Mouse (Mus musculus) small intestine, adult 2 months (tissue): ENCODE data around the gene Aqp5. TPM values are rescaled to one million over a fixed set of nuclear protein-coding genes. Genes with fewer than 3 reads are reported as not detected.

Experiments used
- H3K27ac ChIP-seq: fragments of 200-500 bp; 2 replicates; pipeline ENCODE4 v1.5.1; 2012; ENCODE audit warnings: low read depth, low read length, control low read depth, inconsistent platforms; ENCODE audit not compliant: insufficient read depth
- H3K27me3 ChIP-seq: fragments of 200-500 bp; 2 replicates; pipeline ENCODE4 v1.6.1; 2012; ENCODE audit warnings: mild to moderate bottlenecking, moderate library complexity, low read length, inconsistent platforms; ENCODE audit not compliant: control insufficient read depth, insufficient read depth
- H3K36me3 ChIP-seq: fragments of 200-500 bp; 2 replicates; pipeline ENCODE4 v1.6.1; 2012; ENCODE audit warnings: mild to moderate bottlenecking, low read length, control low read depth, inconsistent platforms; ENCODE audit not compliant: control insufficient read depth, insufficient read depth
- H3K4me1 ChIP-seq: fragments of 200-500 bp; 2 replicates; pipeline ENCODE4 v1.6.1; 2012; ENCODE audit warnings: low read length, inconsistent platforms, mixed read lengths; ENCODE audit not compliant: control insufficient read depth, insufficient read depth, insufficient read length
- H3K4me3 ChIP-seq: fragments of 200-500 bp; 2 replicates; pipeline ENCODE4 v1.5.1; 2012; ENCODE audit warnings: low read depth, mild to moderate bottlenecking, control low read depth, inconsistent platforms, low read length, moderate library complexity
- CTCF ChIP-seq: fragments of 200-500 bp; IDR thresholded peaks from 2 replicates; pipeline ENCODE4 v1.5.1; 2012; ENCODE audit warnings: low read depth, mild to moderate bottlenecking, control low read depth, inconsistent platforms, low read length, moderate library complexity, mixed read lengths; ENCODE audit not compliant: insufficient replicate concordance, insufficient read length; ENCODE audit errors: extremely low read depth
- POLR2A ChIP-seq: fragments of 200-500 bp; IDR thresholded peaks from 2 replicates; pipeline ENCODE4 v1.6.1; 2012; ENCODE audit warnings: low read depth, mild to moderate bottlenecking, control low read depth, inconsistent platforms, low read length, moderate library complexity
- WGBS: fragments of 180-500 bp; shearing (Covaris S2); methylation state at CpG from one replicate; pipeline ENCODE4 v1.1.7; 2018; 5-methylcytosine and 5-hydroxymethylcytosine counted together
- polyA plus RNA-seq: library from polyadenylated mRNA; depleted of rRNA; stranded (reverse); fragments of >200 nt; gene quantifications from 2 replicates; pipeline ENCODE4 v1.2.3, GENCODE M21; 2012

Gene Aqp5
- polyA plus RNA-seq, 1 experiment = 0.20 TPM

DNA sequence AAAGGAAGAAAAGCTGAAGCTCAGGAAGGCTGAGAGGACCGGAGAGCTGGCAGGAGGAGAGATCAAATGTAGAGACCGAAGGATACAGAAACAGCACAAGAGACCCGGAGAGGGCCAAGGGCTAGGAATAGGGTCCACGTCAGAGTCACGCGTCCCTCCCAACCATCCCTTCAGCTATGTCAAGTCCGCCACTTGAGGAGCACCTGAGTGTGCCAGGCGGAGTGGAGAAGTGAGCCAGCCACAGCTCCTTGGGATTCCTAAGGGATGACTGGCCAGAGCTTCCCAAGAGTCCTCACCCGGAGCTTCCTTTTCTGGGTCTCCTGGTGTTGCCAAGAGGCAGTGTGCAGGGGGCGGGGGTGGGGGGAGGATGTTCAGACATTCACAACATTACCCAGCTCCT is 4.4 kb downstream of the Aqp5 start:
- H3K36me3 ChIP-seq = no peaks in the 10 kb centered on the region
- H3K4me1 ChIP-seq = no peaks in the 10 kb centered on the region; the same call in 1 of the 2 replicates
- H3K4me3 ChIP-seq = no peak overlapping the region
- H3K27ac ChIP-seq = no peak overlapping the region
- TF ChIP-seq POLR2A = no peak
- TF ChIP-seq CTCF = no peak
- H3K27me3 ChIP-seq = peaks cover 25% of the 10 kb centered on the region
- WGBS = 81% methylated on average over 10 of the region's 10 CpGs

DNA sequence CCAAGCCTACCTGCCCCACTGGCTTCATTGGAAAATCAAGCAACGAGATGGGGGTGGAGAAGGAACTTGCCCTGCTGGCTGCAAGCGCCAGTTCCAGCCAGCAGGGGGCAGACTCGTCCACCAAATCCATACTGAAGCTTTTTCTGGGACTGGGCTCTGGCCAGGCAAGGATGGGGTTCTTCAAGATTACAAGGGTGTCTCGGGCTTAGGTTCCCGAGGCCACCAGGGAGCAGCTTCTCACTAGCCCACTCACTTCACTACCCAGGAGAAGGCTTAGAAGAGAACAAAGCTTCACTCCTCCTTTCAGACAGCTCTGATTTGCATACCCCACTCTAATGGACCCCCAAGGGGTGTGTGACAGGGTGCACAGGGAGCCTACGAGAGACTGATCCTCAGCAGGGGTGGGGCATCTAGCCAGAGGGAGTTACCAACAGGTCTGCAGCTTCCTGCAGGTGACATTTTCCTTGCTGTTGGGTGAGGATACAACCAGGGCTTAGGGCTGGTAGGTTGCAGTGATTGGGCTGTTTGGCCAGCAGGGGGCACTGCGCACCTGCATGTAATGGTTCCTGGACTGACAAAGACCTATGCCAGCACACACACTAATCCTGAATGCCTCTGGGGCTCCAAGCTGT is 5.6 kb downstream of the Aqp5 start:
- TF ChIP-seq CTCF (peak; percentile 79), POLR2A (no peak)
- no peaks in the 10 kb centered on the region for H3K36me3 ChIP-seq
- under 1% methylated on average over 7 of the region's 7 CpGs for WGBS

DNA sequence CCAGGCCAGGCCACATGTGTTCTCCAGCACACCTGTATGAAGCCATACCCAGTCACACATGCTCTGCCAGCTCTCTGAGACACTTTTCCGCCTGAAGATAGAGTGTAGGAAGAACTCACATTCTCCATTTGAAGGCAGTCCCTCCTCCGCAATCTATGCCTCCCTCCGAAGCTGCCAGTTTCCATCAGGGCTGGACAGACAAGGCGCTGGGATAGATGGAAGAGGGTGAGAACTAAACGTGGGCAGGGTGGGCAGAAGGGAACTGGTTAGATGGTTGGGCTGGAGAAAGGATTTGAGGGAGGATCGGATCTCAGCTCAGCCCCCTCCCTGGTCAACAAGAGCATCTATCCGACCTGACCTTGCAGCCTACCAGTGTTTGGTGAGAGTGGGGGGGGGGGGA is 6.3 kb downstream of the Aqp5 start:
- H3K27me3 ChIP-seq = peaks cover 9% of the 10 kb centered on the region
- no peak overlapping the region for H3K27ac ChIP-seq
- H3K4me1 ChIP-seq = no peaks in the 10 kb centered on the region
- 54% methylated on average over 7 of the region's 7 CpGs for WGBS
- H3K4me3 ChIP-seq = no peak overlapping the region
- TF ChIP-seq CTCF = no peak
- TF ChIP-seq POLR2A = no peak
- no peaks in the 10 kb centered on the region for H3K36me3 ChIP-seq

More for the DNA sequence above, 5.6 kb downstream of the Aqp5 start:
- peaks cover 14% of the 10 kb centered on the region for H3K27me3 ChIP-seq
- H3K27ac ChIP-seq = no peak overlapping the region
- no peaks in the 10 kb centered on the region for H3K4me1 ChIP-seq
- no peak overlapping the region for H3K4me3 ChIP-seq

DNA sequence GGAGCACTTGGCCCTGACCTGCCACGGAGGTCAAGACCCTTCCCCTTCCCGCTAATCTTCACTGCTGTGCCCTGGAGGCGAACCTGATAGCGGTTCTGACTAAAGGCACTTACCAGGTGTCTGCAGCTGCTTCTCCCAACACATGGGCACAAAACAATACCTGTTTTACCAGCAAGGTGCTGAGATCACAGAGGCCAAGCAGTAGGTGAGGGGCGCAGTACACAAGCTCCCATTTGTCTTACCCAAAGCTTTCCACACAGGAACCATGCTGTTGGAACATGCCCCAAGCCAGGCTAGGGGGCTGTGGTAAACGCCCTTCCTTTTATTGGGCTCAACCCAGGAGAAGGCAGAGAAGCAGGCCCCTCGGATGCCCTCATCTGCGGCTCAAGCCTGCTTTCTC is 7.0 kb downstream of the Aqp5 start:
- 59% methylated on average over 8 of the region's 8 CpGs for WGBS
- no peaks in the 10 kb centered on the region for H3K4me1 ChIP-seq
- no peaks in the 10 kb centered on the region for H3K36me3 ChIP-seq
- peaks cover 7% of the 10 kb centered on the region for H3K27me3 ChIP-seq
- no peak overlapping the region for H3K27ac ChIP-seq
- TF ChIP-seq CTCF (no peak), POLR2A (no peak)
- H3K4me3 ChIP-seq = no peak overlapping the region

DNA sequence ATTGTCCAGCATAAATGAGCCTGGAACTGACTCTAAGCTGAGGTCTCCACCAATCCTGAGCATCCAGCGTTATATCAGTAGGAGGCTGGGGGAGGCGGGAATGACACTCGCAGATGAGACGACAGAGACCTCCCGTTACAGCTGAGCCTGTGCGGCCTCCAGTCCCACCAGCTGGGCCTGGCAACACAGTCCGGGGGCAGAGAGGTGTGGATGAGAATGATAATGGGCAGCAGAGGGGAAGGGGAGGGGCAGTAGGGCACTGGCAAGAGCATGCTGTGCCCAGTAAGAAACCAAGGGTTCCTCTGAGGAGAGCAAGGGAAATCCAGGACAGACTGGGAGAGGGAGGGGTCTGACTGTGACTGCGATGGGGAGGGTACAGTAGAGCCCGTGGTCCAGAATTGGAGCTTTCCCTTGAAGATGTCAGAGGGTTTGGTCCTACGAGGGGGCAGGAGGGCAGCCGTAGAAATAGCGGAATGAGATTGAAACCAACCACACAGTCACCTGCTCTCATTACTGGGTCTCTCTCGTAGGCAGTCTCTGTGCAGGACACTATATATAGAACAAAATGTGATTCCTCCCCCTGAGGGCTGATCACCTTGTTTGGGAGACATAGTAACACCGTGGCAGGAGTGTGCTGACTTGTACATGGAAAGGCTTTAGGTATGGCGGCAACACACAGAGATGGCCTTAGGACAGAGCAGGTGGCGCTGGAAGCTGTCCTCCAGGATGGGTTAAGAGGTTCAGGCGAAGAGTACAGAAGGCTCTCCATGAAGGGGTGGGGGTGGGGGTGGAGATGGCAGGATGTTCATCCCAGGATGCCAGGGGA is 8.9 kb downstream of the Aqp5 start:
- WGBS = 66% methylated on average over 17 of the region's 17 CpGs
- Histone ChIP-seq H3K27me3 (peaks cover 7% of the 10 kb centered on the region), H3K36me3 (no peaks in the 10 kb centered on the region), H3K4me1 (no peaks in the 10 kb centered on the region), H3K4me3 (no peak overlapping the region), H3K27ac (no peak overlapping the region)
- TF ChIP-seq CTCF (no peak), POLR2A (no peak)

DNA sequence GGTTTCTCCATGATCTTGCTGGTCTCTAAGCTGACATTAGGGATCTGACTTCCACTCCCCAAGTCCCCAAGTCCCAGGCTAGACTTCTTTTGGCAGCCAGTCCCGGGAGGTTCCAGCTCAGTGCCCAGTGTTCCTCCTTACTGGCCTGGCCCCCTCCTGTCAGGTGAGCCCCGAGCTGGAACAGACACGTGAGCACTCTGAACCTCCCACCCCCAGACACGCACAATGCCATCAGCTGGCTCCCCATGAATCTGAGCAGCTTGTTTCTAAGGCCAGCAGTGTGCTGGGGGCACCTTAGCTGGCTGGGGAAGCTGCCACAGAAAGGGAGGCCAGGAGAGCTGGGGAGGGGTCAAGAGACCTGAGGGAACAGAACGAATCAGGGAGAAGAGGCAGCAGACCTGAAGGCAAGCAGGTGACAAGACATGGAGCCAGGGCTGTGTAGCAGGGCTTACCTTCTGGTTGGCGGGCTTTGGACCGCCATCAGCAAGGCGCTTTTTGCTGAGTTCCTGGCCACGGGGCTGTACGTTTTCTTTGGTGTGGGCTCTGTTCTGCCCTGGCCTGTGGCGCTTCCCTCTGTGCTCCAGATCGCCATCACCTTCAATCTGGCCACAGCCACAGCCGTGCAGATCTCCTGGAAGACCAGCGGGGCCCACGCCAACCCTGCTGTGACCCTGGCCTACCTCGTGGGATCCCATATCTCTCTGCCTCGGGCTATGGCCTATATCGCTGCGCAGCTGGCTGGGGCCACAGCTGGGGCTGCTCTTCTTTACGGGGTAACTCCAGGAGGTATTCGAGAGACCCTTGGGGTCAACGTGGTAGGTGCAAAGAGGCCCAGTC is 10.6 kb downstream of the Aqp5 start, which contains the start of gene Aqp6:
Gene Aqp6, plus strand, starts transcription at position 415 of the 837 bp plus-strand sequence.
- Histone ChIP-seq H3K4me3 (no peak within 1 kb of the TSS), H3K36me3 (no peaks in the 10 kb centered on the region), H3K4me1 (no peaks in the 10 kb centered on the region; the same call in 1 of the 2 replicates), H3K27ac (no peak within 1 kb of the TSS), H3K27me3 (peaks cover 8% of the 10 kb centered on the region)
- WGBS = 75% methylated on average over 22 of the region's 22 CpGs
- TF ChIP-seq POLR2A (no peak), CTCF (no peak)

DNA sequence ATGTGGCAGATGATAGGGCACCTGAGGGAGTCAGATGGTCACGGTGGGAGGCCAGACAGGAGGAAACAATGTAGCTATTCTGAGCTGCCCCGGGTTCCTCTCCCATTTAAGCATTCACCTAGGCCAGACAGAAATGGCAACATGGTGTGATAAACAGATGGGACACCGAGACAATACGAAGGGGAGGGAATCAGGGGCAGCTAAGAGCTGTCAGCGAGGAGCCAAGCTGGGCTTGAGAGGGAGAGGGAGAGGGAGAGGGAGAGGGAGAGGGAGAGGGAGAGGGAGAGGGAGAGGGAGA is 11.2 kb downstream of the Aqp5 start:
- no peak for TF ChIP-seq CTCF
- TF ChIP-seq POLR2A = no peak
- Histone ChIP-seq H3K27me3 (peaks cover 10% of the 10 kb centered on the region), H3K27ac (no peak overlapping the region), H3K36me3 (no peaks in the 10 kb centered on the region), H3K4me3 (no peak overlapping the region), H3K4me1 (no peaks in the 10 kb centered on the region; the same call in 1 of the 2 replicates)
- WGBS = 55% methylated on average over 5 of the region's 5 CpGs
